In the genomic region with DNA sequence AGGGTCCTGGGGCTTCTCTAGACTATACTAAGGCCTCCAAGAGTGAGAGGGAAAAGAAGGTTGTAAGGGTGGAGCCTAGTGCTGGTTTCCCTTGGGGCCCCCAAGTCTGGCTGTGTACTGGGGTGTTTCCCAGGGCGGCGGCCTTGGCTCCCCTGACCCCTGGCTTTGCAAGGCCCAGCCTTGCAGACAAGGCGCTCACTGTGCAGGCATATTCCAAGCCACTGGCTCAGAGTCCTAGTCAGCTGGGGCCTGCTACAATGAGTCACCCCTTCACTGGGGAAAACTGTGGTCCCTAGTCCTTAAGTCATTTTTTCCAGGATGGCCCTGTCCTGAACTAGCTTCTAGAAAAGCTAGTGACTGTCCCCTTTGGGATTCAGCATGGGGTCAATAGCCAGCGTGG, we compare ENCODE assay signal across 19 mouse cellular contexts. TPM values are rescaled to one million over a fixed set of nuclear protein-coding genes. Genes with fewer than 3 reads are reported as not detected.
A peak's percentile ranks its signal among the peaks of the same experiment; 100 is the strongest.
DNase-seq lines count a peak whose midpoint lies in the region; ATAC-seq and TF ChIP-seq lines count a peak whose summit lies in the region.
"Had no signal": no experiment of that assay in that cellular context is flagged by ENCODE, and none has a peak within 500 bp of the region (broad histone marks: within the 10 kb centered on the region; RNA-seq: fewer than 3 reads in every experiment).

No protein-coding gene starts in this region.

- TF ChIP-seq CTCF in gastrocnemius, adult 2 months (IDR thresholded peaks at IDR 0.05): no peak
- no peak for TF ChIP-seq CTCF in intestine, postnatal 0 days (IDR thresholded peaks at IDR 0.05; ENCODE audit: low read depth)

- peaks cover 6% of the 10 kb centered on the region; the same call in 1 of the 2 replicates for H3K4me1 ChIP-seq in intestine, postnatal 0 days (replicated peaks; ENCODE audit: control insufficient read depth, insufficient read depth, low read length)
- H3K4me1 ChIP-seq: embryonic facial prominence, embryonic 13.5 days; forebrain, embryonic 12.5 days; limb, embryonic 15.5 days had no signal

- no peak overlapping the region for H3K4me3 ChIP-seq in gastrocnemius, adult 2 months
- H3K4me3 ChIP-seq in intestine, postnatal 0 days (ENCODE audit: low read depth, low read length): no peak overlapping the region
- H3K4me3 ChIP-seq: embryonic facial prominence, embryonic 13.5 days; forebrain, embryonic 12.5 days; hindbrain, embryonic 10.5 days; limb, embryonic 15.5 days had no signal

- ATAC-seq in intestine, postnatal 0 days: peak; percentile 64; the same call in 1 of the 2 replicates

- peak overlapping the region; percentile 53; the same call in 1 of the 2 replicates for H3K27ac ChIP-seq in gastrocnemius, adult 2 months
- no peak overlapping the region for H3K27ac ChIP-seq in intestine, postnatal 0 days (ENCODE audit: low read depth, low read length)
- H3K27ac ChIP-seq: embryonic facial prominence, embryonic 13.5 days; forebrain, embryonic 12.5 days; hindbrain, embryonic 10.5 days; limb, embryonic 15.5 days; macrophage had no signal

- H3K4me2 ChIP-seq in intestine, postnatal 0 days (replicated peaks; ENCODE audit: low read depth): no peak overlapping the region
- H3K4me2 ChIP-seq: embryonic facial prominence, embryonic 13.5 days; forebrain, embryonic 12.5 days; limb, embryonic 15.5 days had no signal

- peak; percentile 64 for DNase-seq in gastrocnemius, adult 2 months
- DNase-seq in gastrocnemius, postnatal 10 days: no peak
- DNase-seq in 3T3-L1 (ENCODE audit: low read depth, low spot score): peak; percentile 85
- peak; percentile 59 for DNase-seq in adrenal gland, postnatal 25 days
- no peak for DNase-seq in thymus, postnatal 0 days (ENCODE audit: low spot score)
- DNase-seq in left cerebral cortex, postnatal 10 days (ENCODE audit: extremely low spot score in 1 of 2, low spot score in 2 of 2): no peak
- DNase-seq in lung, postnatal 36 days: no peak
- DNase-seq: B cell, adult 2 months; kidney, adult 11 months; layer of hippocampus, postnatal 36 days; right cerebral cortex, postnatal 14 days; thymus, postnatal 4 days had no signal

- no peaks in the 10 kb centered on the region for H3K36me3 ChIP-seq in intestine, postnatal 0 days (ENCODE audit: control insufficient read depth, insufficient read depth)
- H3K36me3 ChIP-seq: embryonic facial prominence, embryonic 13.5 days; forebrain, embryonic 12.5 days; G1E; hindbrain, embryonic 10.5 days; limb, embryonic 15.5 days had no signal

- no peak overlapping the region for H3K9ac ChIP-seq in intestine, postnatal 0 days (ENCODE audit: low read depth, low read length)
- H3K9ac ChIP-seq: embryonic facial prominence, embryonic 13.5 days; forebrain, embryonic 12.5 days; limb, embryonic 15.5 days had no signal

- no peaks in the 10 kb centered on the region for H3K27me3 ChIP-seq in intestine, postnatal 0 days (replicated peaks; ENCODE audit: control insufficient read depth, insufficient read depth, low read length)
- H3K27me3 ChIP-seq: embryonic facial prominence, embryonic 13.5 days; forebrain, embryonic 12.5 days; limb, embryonic 15.5 days had no signal

- H3K9me3 ChIP-seq in intestine, postnatal 0 days (ENCODE audit: control insufficient read depth): no peaks in the 10 kb centered on the region
- H3K9me3 ChIP-seq: embryonic facial prominence, embryonic 13.5 days; forebrain, embryonic 12.5 days; G1E; hindbrain, embryonic 10.5 days; limb, embryonic 15.5 days had no signal

- intact Hi-C loops in gastrocnemius, adult 2 months (cut with DNase I): no loop called here
- intact Hi-C loops in left cerebral cortex, postnatal 10 days (cut with DNase I): no loop called here

- WGBS in intestine, postnatal 0 days: 77% methylated on average over 4 of the region's 4 CpGs

RNA-seq across cellular contexts. Expression of a gene that starts 17.3 kb away (rescaled TPM):
- 100 to 1,000 TPM in 1 of 2 experiments, 10 to 100 TPM in 1; 70.0 to 124 TPM for total RNA-seq in gastrocnemius, adult 2 months (2021)
- 10 to 100 TPM; 60.4 to 64.9 TPM for total RNA-seq in gastrocnemius, postnatal 10 days (2021)
- total RNA-seq in adrenal gland, postnatal 25 days (2021): 191 and 201 TPM in 2 replicates
- polyA plus RNA-seq in intestine, postnatal 0 days (2015; fragmentation: Nextera tagmentation; extraction: Ambion mirVana): 78.9 and 90.2 TPM in 2 replicates
- 6.6 and 7.0 TPM in 2 replicates for polyA plus RNA-seq in thymus, postnatal 0 days (2015; fragmentation: Nextera tagmentation; extraction: Ambion mirVana)
- total RNA-seq in left cerebral cortex, postnatal 10 days (2021): 10 to 100 TPM; 38.5 to 40.6 TPM

Comparison
In these comparisons a context has a peak if more than half of its experiments do, and no peak if none do; other contexts are left out.
1. DNase-seq: peak in gastrocnemius, adult 2 months (single experiment), 3T3-L1 (single experiment) and adrenal gland, postnatal 25 days (single experiment); none in gastrocnemius, postnatal 10 days (single experiment), thymus, postnatal 0 days (single experiment), left cerebral cortex, postnatal 10 days (0 of 2) and lung, postnatal 36 days (single experiment).